9 mouse cellular contexts compared by ENCODE assay signal in the genomic region with DNA sequence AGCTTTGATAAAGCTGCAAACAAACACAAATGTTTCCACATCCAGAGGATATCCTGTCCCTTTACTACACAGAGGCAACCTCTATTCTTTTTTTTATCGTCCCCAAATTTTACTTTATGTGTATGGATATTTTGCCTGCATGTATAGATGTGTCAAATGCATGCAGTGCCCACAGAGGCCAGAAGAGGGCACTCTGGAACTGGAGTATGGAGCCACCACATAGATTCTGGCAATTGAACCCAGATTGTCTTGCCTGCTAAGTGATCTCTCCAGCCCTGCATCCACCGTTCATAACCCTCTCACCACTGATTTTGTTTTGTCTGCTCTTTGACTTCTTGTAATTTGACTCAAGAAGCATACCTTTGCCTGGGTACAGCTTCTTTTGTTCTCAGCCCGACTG. TPM values are rescaled to one million over a fixed set of nuclear protein-coding genes. Genes with fewer than 3 reads are reported as not detected.
A peak's percentile ranks its signal among the peaks of the same experiment; 100 is the strongest.
DNase-seq lines count a peak whose midpoint lies in the region; ATAC-seq and TF ChIP-seq lines count a peak whose summit lies in the region.
"Had no signal": no experiment of that assay in that cellular context is flagged by ENCODE, and none has a peak within 500 bp of the region (broad histone marks: within the 10 kb centered on the region; RNA-seq: fewer than 3 reads in every experiment).

No protein-coding gene starts in this region.

- no peak for TF ChIP-seq POLR2A in brain, embryonic 14.5 days (IDR thresholded peaks at IDR 0.05; ENCODE audit: borderline replicate concordance, extremely low read depth, insufficient read depth, insufficient read length, poor library complexity, severe bottlenecking)

- no peaks in the 10 kb centered on the region for H3K27me3 ChIP-seq in forebrain, embryonic 10.5 days (ENCODE audit: poor library complexity, severe bottlenecking)
- no peaks in the 10 kb centered on the region for H3K27me3 ChIP-seq in lung, postnatal 0 days (replicated peaks; ENCODE audit: insufficient read depth, low read length)

- H3K27ac ChIP-seq in ES-E14 (ENCODE audit: insufficient read depth, low read depth, low read length, poor library complexity, severe bottlenecking), result no peak overlapping the region
- no peak overlapping the region for H3K27ac ChIP-seq in forebrain, embryonic 10.5 days
- no peak overlapping the region for H3K27ac ChIP-seq in lung, postnatal 0 days (ENCODE audit: low read length)
- H3K27ac ChIP-seq: limb, embryonic 15.5 days had no signal

- H3K4me1 ChIP-seq in ES-E14 (ENCODE audit: control insufficient read depth in 2 of 2, insufficient read depth in 2 of 2, low read length in 2 of 2, poor library complexity in 1 of 2), result no peaks in the 10 kb centered on the region
- H3K4me1 ChIP-seq in forebrain, embryonic 10.5 days, result no peaks in the 10 kb centered on the region
- H3K4me1 ChIP-seq in lung, postnatal 0 days (ENCODE audit: insufficient read depth, low read depth, low read length), result no peaks in the 10 kb centered on the region; the same call in 1 of the 2 replicates
- H3K4me1 ChIP-seq: limb, embryonic 15.5 days had no signal

- peak; percentile 85 for TF ChIP-seq CTCF in brain, embryonic 14.5 days (IDR thresholded peaks at IDR 0.05; ENCODE audit: borderline replicate concordance, extremely low read depth, insufficient read depth, insufficient read length)
- TF ChIP-seq CTCF in lung, postnatal 0 days (IDR thresholded peaks at IDR 0.05), result peak; percentile 95

- WGBS in forebrain, embryonic 10.5 days, result 27% methylated on average over 3 of the region's 3 CpGs
- 12% methylated on average over 3 of the region's 3 CpGs for WGBS in lung, postnatal 0 days

- in situ Hi-C loops in ES-E14 (cut with MboI; ENCODE audit: low sequenced_read_pairs in 2 of 2, unreplicated experiment in 2 of 2), result no loop called here

- TF ChIP-seq EP300 in lung, postnatal 0 days (IDR thresholded peaks at IDR 0.05), result no peak

- no peak overlapping the region for H3K9ac ChIP-seq in ES-E14 (ENCODE audit: insufficient read depth, low read depth, low read length, poor library complexity, severe bottlenecking)
- H3K9ac ChIP-seq in lung, postnatal 0 days (replicated peaks; ENCODE audit: low read depth), result no peak overlapping the region
- H3K9ac ChIP-seq: limb, embryonic 15.5 days had no signal

- peak; percentile 38; the same call in 1 of the 2 replicates for ATAC-seq in lung, postnatal 0 days

- no peaks in the 10 kb centered on the region for H3K36me3 ChIP-seq in ES-E14 (ENCODE audit: control insufficient read depth, insufficient read depth, low read length, poor library complexity, severe bottlenecking)
- no peaks in the 10 kb centered on the region for H3K36me3 ChIP-seq in forebrain, embryonic 10.5 days (replicated peaks)
- no peaks in the 10 kb centered on the region for H3K36me3 ChIP-seq in lung, postnatal 0 days (ENCODE audit: insufficient read depth, low read length)
- H3K36me3 ChIP-seq: limb, embryonic 15.5 days had no signal

- peak; percentile 45 for DNase-seq in ES-E14 (ENCODE audit: low read depth, low spot score)
- peak; percentile 84 for DNase-seq in brain, embryonic 14.5 days (ENCODE audit: low read depth)
- peak; percentile 60 for DNase-seq in forebrain, embryonic 10.5 days (ENCODE audit: extremely low spot score, low spot score)
- peak; percentile 85 for DNase-seq in heart, postnatal 4 days
- peak; percentile 54 to 90 for DNase-seq in layer of hippocampus, adult 18-20 months (ENCODE audit: low spot score in 2 of 2)
- peak; percentile 78 for DNase-seq in lung, postnatal 0 days (ENCODE audit: low spot score)
- peak; percentile 85 for DNase-seq in retina, embryonic 14.5 days (ENCODE audit: low spot score)
- DNase-seq in urinary bladder, postnatal 25 days (ENCODE audit: low spot score), result peak; percentile 72

- no peaks in the 10 kb centered on the region for H3K9me3 ChIP-seq in ES-E14 (ENCODE audit: control insufficient read depth, insufficient read depth, low read depth, low read length)
- H3K9me3 ChIP-seq in forebrain, embryonic 10.5 days, result no peaks in the 10 kb centered on the region
- no peaks in the 10 kb centered on the region for H3K9me3 ChIP-seq in lung, postnatal 0 days (ENCODE audit: low read length)
- H3K9me3 ChIP-seq: limb, embryonic 15.5 days had no signal

- no peak overlapping the region for H3K4me2 ChIP-seq in lung, postnatal 0 days (replicated peaks; ENCODE audit: low read depth, low read length)
- H3K4me2 ChIP-seq: limb, embryonic 15.5 days had no signal

- H3K4me3 ChIP-seq in ES-E14 (ENCODE audit: insufficient read depth in 1 of 2, low read depth in 1 of 2, low read length in 2 of 2, poor library complexity in 1 of 2, severe bottlenecking in 1 of 2), result no peak overlapping the region
- H3K4me3 ChIP-seq in forebrain, embryonic 10.5 days, result no peak overlapping the region
- no peak overlapping the region for H3K4me3 ChIP-seq in lung, postnatal 0 days (ENCODE audit: low read depth, low read length)
- H3K4me3 ChIP-seq: limb, embryonic 15.5 days had no signal

TF ChIP-seq in ES-E14, 5 proteins besides CTCF, POLR2A, EP300 and RAD21:
- TF ChIP-seq ZC3H11A (IDR thresholded peaks at IDR 0.05; ENCODE audit: borderline replicate concordance, low read depth, low read length), result peak; percentile 79
- no peak for TF ChIP-seq MAFK (IDR thresholded peaks at IDR 0.05; ENCODE audit: insufficient read depth, low read depth, low read length)

RNA-seq across cellular contexts. Expression of a gene that starts 33.0 kb away (rescaled TPM):
- 0.48 and 0.62 TPM in 2 replicates for total RNA-seq in ES-E14 (2012; rRNA removed)
- polyA plus RNA-seq in brain, embryonic 14.5 days (2012; rRNA removed), result 19.0 and 25.5 TPM in 2 replicates
- 1.3 and 1.5 TPM in 2 replicates for polyA plus RNA-seq in forebrain, embryonic 10.5 days (2016; fragmentation: Nextera tagmentation; extraction: Ambion mirVana)
- 100 to 1,000 TPM; 269 to 291 TPM for total RNA-seq in heart, postnatal 4 days (2021)
- 10 to 100 TPM; 15.7 to 16.6 TPM for total RNA-seq in layer of hippocampus, adult 18-20 months (2021)
- 139 and 148 TPM in 2 replicates for polyA plus RNA-seq in lung, postnatal 0 days (2015; fragmentation: Nextera tagmentation; extraction: Ambion mirVana)

Comparison
In these comparisons a context has a peak if more than half of its experiments do, and no peak if none do; other contexts are left out.
1. RNA of a gene that starts 33.0 kb away (total RNA-seq): 269 to 291 TPM in heart, postnatal 4 days; 15.7 to 16.6 TPM in layer of hippocampus, adult 18-20 months and 0.48 to 0.62 TPM in ES-E14; every median in the first group is over 10 times any median in the second.
2. Peak in every context shown above with its lines, with median percentiles within 50 percentile points of each other: DNase-seq.